Mouse (Mus musculus) granulocyte monocyte progenitor cell, adult 5-6 weeks (primary cell): ENCODE measurements around the gene Gstt1. TPM values are rescaled to one million over a fixed set of nuclear protein-coding genes. Genes with fewer than 3 reads are reported as not detected.
"Not testable (repeated sequence)": the region's sequence is repeated elsewhere in the genome, so short reads cannot be mapped to it uniquely, and the experiment has no call there.

Experiments
- ATAC-seq: replicated peaks from 2 replicates; pipeline ENCODE4 v1.8.0; 2016; ENCODE audit warnings: mild to moderate bottlenecking, moderate TSS enrichment, inconsistent platforms; ENCODE audit not compliant: poor library complexity, severe bottlenecking
- total RNA-seq, 2 experiments: library from RNA; stranded (forward) in 1 of 2; stranded (reverse) in 1 of 2; fragments of 200-712, 200-1000 nt in 1 of 2; fragments of >200 nt in 1 of 2; fragmentation: Nextera tagmentation in 1 of 2; gene quantifications; 2 replicates each; pipeline ENCODE4 v1.2.3; 2014 to 2017

Gstt1 gene
- total RNA-seq, 2 experiments from 2014 or later: not detected

DNA sequence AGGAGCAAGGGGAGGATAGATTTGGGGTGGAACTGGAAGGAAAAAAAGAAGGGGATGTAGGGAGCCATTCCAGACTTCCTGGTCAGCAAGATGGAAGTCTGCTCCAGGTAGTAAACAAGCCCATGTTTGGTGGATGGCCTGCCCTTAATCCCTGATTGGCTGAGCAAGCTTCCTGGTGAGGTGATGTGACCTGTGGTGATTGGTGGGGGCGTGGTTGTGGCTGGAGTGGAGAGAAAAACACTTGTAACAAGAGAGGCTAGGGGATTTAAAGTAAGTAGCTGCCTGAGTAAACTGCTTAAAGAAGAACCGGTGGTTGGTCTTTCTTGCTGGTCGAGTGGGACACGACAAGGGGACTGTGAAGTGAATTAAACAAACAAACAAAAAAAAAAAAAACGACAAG, 30.6 kb downstream of the Gstt1 start:
- not testable (repeated sequence) for ATAC-seq

- no peak for ATAC-seq
Observed at GRCm38 (mm10) chr10:75766856-75767255, 31.5 kb downstream of the Gstt1 start.

DNA sequence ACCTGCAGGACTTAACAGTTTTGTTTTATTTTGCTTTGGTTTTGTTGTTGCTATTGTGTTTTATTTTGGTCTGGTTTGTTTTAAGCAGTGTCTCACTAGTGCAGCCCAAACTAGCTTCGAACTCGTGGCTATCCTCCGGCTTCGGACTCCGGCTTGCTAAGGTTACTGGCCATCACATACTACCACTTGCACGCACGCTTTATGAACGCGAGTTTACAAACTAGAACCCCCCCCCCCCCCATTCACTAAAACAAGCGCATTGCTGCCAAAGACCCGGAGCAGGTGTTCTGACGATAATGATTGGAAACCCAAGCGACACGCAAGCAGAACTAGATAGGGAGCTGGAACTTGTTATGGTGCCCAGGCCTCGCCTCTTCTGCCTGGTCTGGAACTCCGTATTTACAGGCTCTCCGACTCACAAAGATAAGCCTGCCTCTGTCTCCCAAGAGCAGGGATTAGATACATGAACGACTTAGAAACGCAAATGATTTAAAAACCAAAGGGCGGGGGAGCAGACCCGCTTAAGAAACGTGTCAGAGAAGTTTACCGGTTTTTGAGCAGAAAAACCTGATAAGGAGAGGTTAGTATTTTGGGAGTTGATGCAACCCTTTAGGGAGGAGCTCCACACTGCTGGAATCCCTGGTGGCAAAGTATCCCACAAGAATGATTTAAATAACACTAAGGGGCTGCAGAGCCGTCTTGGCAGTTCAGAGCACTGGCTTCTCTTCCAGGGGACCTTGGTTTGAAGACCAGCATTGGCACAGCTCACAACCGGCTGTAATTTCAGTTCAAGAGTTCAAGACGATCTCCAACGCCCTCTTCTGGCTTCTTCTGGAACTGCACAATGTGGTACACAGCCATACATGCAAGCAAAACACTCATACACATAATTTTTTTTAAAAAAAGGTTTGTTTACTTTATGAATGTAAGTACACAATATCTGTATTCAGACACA, 33.6 kb downstream of the Gstt1 start:
- peak; percentile 55 for ATAC-seq

DNA sequence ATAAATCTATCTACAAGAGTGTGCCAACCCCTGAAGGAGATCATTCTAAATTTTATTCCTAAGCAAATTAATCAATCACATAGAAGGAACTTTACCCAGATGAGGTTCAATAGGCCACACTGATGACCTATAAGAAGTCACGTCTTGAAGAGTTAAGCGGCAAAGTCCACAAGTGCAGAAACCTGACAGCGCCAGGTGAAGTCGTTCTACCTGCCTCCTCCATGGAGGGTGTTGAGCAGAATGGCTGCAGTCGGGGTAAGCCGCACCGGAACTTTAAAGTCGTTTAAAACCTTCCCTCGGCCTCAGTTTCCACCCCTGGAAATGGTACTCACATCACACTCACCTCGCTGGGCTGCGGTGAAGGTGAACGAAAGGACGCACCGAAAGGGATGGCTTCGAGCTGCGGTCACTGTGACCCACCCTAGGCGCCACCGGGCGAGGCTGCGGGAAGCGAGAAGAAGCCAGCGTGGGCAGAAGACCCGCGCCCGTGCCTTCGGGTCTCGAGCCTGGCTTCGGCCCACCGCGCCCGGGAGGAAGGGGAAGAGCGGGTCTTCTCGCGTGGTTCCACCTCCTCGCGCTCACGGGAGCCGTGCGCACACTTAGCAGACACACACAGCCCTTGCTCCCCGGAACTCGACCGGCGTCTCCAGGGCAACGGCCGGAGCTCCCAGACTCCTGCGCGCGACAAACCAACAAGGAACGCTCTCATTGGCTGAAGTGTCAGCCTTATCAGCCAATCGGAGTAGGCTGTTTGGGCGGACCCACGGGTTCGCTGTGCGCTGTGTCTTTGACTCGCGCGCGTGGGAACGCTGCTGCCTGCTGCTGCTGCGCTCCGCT, 34.5 kb downstream of the Gstt1 start, which contains the start of gene Cabin1:
Gene Cabin1, minus strand, starts transcription at position 660 of the 837 bp plus-strand sequence.
- ATAC-seq: peak; percentile 98

- ATAC-seq: no peak
Observed at GRCm38 (mm10) chr10:75762413-75762812, 36.0 kb downstream of the Gstt1 start.

DNA sequence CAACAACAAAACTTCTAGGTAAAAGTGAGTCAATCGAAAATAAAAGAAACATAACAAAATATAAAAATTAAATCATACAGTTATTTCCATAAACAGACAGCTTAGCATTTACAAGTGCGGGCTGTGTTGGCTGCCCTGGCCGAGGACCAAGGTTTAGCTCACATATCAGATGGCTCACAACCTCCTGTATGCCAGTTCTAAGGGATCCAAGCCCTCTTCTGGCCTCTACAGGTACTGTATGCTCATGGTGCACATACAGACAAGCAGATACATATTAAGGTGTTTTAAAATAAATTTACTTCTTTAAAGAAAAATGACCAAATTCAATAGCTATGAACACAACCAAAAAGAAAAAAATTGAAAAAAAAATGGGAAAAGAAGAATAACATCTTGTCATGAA, 38.1 kb downstream of the Gstt1 start:
- ATAC-seq: no peak

- no peak for ATAC-seq
Observed at GRCm38 (mm10) chr10:75756719-75757118, 41.7 kb downstream of the Gstt1 start.

DNA sequence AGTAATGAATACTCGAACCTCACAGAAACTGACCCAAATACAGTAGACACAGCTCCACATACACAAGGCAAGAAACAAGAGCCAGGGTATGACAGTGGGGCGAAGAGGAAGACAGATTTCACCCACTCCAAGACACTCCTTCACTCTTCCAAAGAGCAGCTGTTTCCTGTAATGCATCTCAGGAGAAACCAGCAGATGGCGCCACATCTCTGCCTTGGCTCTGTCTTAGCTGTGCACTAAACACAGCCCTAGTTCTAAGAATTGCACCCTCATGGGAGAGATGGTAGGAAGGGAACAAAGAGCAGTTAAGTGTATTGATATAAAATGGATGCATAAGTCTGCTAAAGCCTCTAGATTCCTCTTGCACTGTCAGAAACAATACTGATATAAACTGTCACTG, 54.4 kb downstream of the Gstt1 start:
- peak; percentile 88 for ATAC-seq

GRCm38 (mm10) chr10:75743369-75743768, 55.0 kb downstream of the Gstt1 start:
- ATAC-seq: no peak

DNA sequence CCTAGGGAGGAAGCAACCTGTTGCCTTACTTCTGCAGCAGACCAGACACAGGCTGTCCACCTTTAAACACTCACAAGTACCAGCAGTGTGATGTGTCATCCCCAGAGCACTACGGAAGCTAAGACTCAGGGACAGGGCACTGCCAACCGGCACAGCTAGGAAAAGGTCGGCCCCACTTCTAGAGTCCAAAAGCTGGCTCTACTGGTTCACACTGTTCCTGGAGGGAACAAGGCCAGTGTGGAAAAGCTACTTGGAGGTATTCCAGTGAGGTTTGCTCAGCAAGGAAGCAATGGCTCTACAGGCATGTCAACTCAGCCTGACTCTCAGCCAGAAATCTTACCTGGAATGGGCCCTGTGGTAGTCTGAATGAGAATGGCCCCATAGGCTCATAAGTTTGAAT, 57.5 kb downstream of the Gstt1 start:
- ATAC-seq: no peak

Other genes with a start within 250 kb of the Gstt1 start
- not detected in 2 replicates for gene Lrrc75b, start 238.3 kb downstream of the Gstt1 start, total RNA-seq (2014; fragmentation: Nextera tagmentation)
- gene Lrrc75b, start 238.3 kb downstream of the Gstt1 start, total RNA-seq (2017): not detected in 2 replicates
- 1.7 TPM in 1 of 2 replicates, not detected in the other for gene Ggt1, start 237.0 kb downstream of the Gstt1 start, total RNA-seq (2014; fragmentation: Nextera tagmentation)
- 1.7 TPM in 1 of 2 replicates, not detected in the other for gene Ggt1, start 237.0 kb downstream of the Gstt1 start, total RNA-seq (2017)
- gene Ggt5, start 209.2 kb downstream of the Gstt1 start, total RNA-seq (2014; fragmentation: Nextera tagmentation): 2.3 and 6.4 TPM in 2 replicates
- gene Ggt5, start 209.2 kb downstream of the Gstt1 start, total RNA-seq (2017): 2.4 and 3.6 TPM in 2 replicates
- gene Susd2, start 154.6 kb downstream of the Gstt1 start, total RNA-seq (2014; fragmentation: Nextera tagmentation): 0.26 TPM in 1 of 2 replicates, not detected in the other
- not detected in 2 replicates for gene Susd2, start 154.6 kb downstream of the Gstt1 start, total RNA-seq (2017)
- 48.8 and 68.8 TPM in 2 replicates for gene Cabin1, start 34.2 kb downstream of the Gstt1 start, total RNA-seq (2014; fragmentation: Nextera tagmentation)
- 23.0 and 24.9 TPM in 2 replicates for gene Cabin1, start 34.2 kb downstream of the Gstt1 start, total RNA-seq (2017)
- gene Ddt, start 25.2 kb downstream of the Gstt1 start, total RNA-seq (2014; fragmentation: Nextera tagmentation): 65.6 and 85.2 TPM in 2 replicates
- 45.0 and 61.0 TPM in 2 replicates for gene Ddt, start 25.2 kb downstream of the Gstt1 start, total RNA-seq (2017)
- gene Gm20441, start 17.6 kb downstream of the Gstt1 start, total RNA-seq (2014; fragmentation: Nextera tagmentation): not detected in 2 replicates
- not detected in 2 replicates for gene Gm20441, start 17.6 kb downstream of the Gstt1 start, total RNA-seq (2017)
- gene Gstt3, start 17.2 kb downstream of the Gstt1 start, total RNA-seq (2014; fragmentation: Nextera tagmentation): 4.5 and 12.9 TPM in 2 replicates
- 4.4 and 4.7 TPM in 2 replicates for gene Gstt3, start 17.2 kb downstream of the Gstt1 start, total RNA-seq (2017)
- not detected in 2 replicates for gene Gstt4, start 24.0 kb upstream of the Gstt1 start, total RNA-seq (2014; fragmentation: Nextera tagmentation)
- gene Gstt4, start 24.0 kb upstream of the Gstt1 start, total RNA-seq (2017): not detected in 2 replicates
- 18.0 and 33.8 TPM in 2 replicates for gene Gstt2, start 38.8 kb upstream of the Gstt1 start, total RNA-seq (2014; fragmentation: Nextera tagmentation)
- 17.5 and 31.1 TPM in 2 replicates for gene Gstt2, start 38.8 kb upstream of the Gstt1 start, total RNA-seq (2017)
- gene Mif, start 61.7 kb upstream of the Gstt1 start, total RNA-seq (2014; fragmentation: Nextera tagmentation): 657 and 889 TPM in 2 replicates
- gene Mif, start 61.7 kb upstream of the Gstt1 start, total RNA-seq (2017): 712 and 870 TPM in 2 replicates
- 7.0 TPM in 1 of 2 replicates, not detected in the other for gene Derl3, start 94.8 kb upstream of the Gstt1 start, total RNA-seq (2014; fragmentation: Nextera tagmentation)
- gene Derl3, start 94.8 kb upstream of the Gstt1 start, total RNA-seq (2017): 2.3 TPM in 1 of 2 replicates, not detected in the other
- 80.0 and 102 TPM in 2 replicates for gene Smarcb1, start 123.0 kb upstream of the Gstt1 start, total RNA-seq (2014; fragmentation: Nextera tagmentation)
- gene Smarcb1, start 123.0 kb upstream of the Gstt1 start, total RNA-seq (2017): 58.0 and 79.4 TPM in 2 replicates
- 60.4 and 66.7 TPM in 2 replicates for gene Chchd10, start 134.5 kb upstream of the Gstt1 start, total RNA-seq (2014; fragmentation: Nextera tagmentation)
- gene Chchd10, start 134.5 kb upstream of the Gstt1 start, total RNA-seq (2017): 33.2 and 37.5 TPM in 2 replicates
- gene Mmp11, start 137.9 kb upstream of the Gstt1 start, total RNA-seq (2014; fragmentation: Nextera tagmentation): 0.41 TPM in 1 of 2 replicates, not detected in the other
- not detected in 2 replicates for gene Mmp11, start 137.9 kb upstream of the Gstt1 start, total RNA-seq (2017)
- gene Gm867, start 142.1 kb upstream of the Gstt1 start, total RNA-seq (2014; fragmentation: Nextera tagmentation): not detected in 2 replicates
- not detected in 2 replicates for gene Gm867, start 142.1 kb upstream of the Gstt1 start, total RNA-seq (2017)
- not detected in 2 replicates for gene Vpreb3, start 144.5 kb upstream of the Gstt1 start, total RNA-seq (2014; fragmentation: Nextera tagmentation)
- gene Vpreb3, start 144.5 kb upstream of the Gstt1 start, total RNA-seq (2017): not detected in 2 replicates
- gene Gm5134, start 155.9 kb upstream of the Gstt1 start, total RNA-seq (2014; fragmentation: Nextera tagmentation): 0.77 and 1.7 TPM in 2 replicates
- gene Gm5134, start 155.9 kb upstream of the Gstt1 start, total RNA-seq (2017): 0.36 and 0.43 TPM in 2 replicates
- 5.7 and 25.2 TPM in 2 replicates for gene Zfp280b, start 234.1 kb upstream of the Gstt1 start, total RNA-seq (2014; fragmentation: Nextera tagmentation)
- gene Zfp280b, start 234.1 kb upstream of the Gstt1 start, total RNA-seq (2017): 7.8 and 22.6 TPM in 2 replicates